9 mouse cellular contexts compared by ENCODE assay signal in the genomic region with DNA sequence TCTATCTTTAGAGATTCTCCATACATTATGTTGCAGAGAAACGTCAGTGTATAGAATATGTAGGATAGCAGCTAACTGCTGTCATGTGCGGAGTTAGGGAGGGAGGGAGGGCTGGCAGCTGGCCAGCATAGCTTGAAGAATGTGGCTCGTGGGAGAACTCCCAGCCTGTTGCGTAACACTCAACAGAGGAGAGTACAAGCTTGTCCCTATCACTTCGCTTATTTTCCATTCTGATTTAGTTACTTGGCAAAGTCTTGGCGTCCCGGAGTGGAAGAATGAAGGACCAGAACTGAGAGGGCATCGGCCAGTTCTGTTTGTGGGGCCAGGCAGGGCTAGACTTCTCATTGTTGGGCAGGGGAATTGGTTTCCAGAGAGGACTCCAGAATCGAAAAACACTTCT. TPM values are rescaled to one million over a fixed set of nuclear protein-coding genes. Genes with fewer than 3 reads are reported as not detected.
DNase-seq lines count a peak whose midpoint lies in the region; ATAC-seq lines count a peak whose summit lies in the region.
"Had no signal": no experiment of that assay in that cellular context is flagged by ENCODE, and none has a peak within 500 bp of the region (broad histone marks: within the 10 kb centered on the region; RNA-seq: fewer than 3 reads in every experiment).

No protein-coding gene starts in this region.

- ATAC-seq in frontal cortex, adult (ENCODE audit: low TSS enrichment) = peak; percentile 60
- ATAC-seq in kidney, embryonic 15.5 days (replicated peaks; ENCODE audit: low FRiP score) = peak; percentile 77; the same call in 1 of the 2 replicates
- no peak for ATAC-seq in liver, embryonic 12.5 days

- no peaks in the 10 kb centered on the region for H3K27me3 ChIP-seq in heart, embryonic 10.5 days (ENCODE audit: insufficient read depth, poor library complexity, severe bottlenecking)
- no peaks in the 10 kb centered on the region for H3K27me3 ChIP-seq in kidney, embryonic 15.5 days
- no peaks in the 10 kb centered on the region for H3K27me3 ChIP-seq in liver, embryonic 12.5 days (replicated peaks)

- no peak for DNase-seq in frontal cortex, postnatal 14 days (ENCODE audit: low spot score in 2 of 2)
- peak; percentile 68 to 79 for DNase-seq in cerebellum, postnatal 25 days
- peak; percentile 87 for DNase-seq in heart, embryonic 10.5 days (ENCODE audit: low spot score)
- peak; percentile 39 for DNase-seq in ovary, postnatal 14 days (ENCODE audit: low spot score)
- DNase-seq in spleen, postnatal 14 days (ENCODE audit: low spot score in 2 of 2) = no peak

- H3K27ac ChIP-seq in heart, embryonic 10.5 days = peak overlapping the region; percentile 72; the same call in 1 of the 2 replicates
- H3K27ac ChIP-seq in kidney, embryonic 15.5 days = peak overlapping the region; percentile 74
- no peak overlapping the region for H3K27ac ChIP-seq in liver, embryonic 12.5 days

- H3K4me1 ChIP-seq in heart, embryonic 10.5 days = peaks cover 37% of the 10 kb centered on the region
- H3K4me1 ChIP-seq in kidney, embryonic 15.5 days = peaks cover 42% of the 10 kb centered on the region
- peaks cover 30% of the 10 kb centered on the region for H3K4me1 ChIP-seq in liver, embryonic 12.5 days

- H3K36me3 ChIP-seq in heart, embryonic 10.5 days = 0 out of 2 replicates have a peak, but pooled peaks cover 3% of the 10 kb centered on the region
- 0 out of 2 replicates have a peak, but pooled peaks cover 7% of the 10 kb centered on the region for H3K36me3 ChIP-seq in kidney, embryonic 15.5 days
- H3K36me3 ChIP-seq in liver, embryonic 12.5 days = 0 out of 2 replicates have a peak, but pooled peaks cover under 1% of the 10 kb centered on the region

- 32% methylated on average over 9 of the region's 9 CpGs for WGBS in heart, embryonic 10.5 days
- WGBS in kidney, embryonic 15.5 days = 28% methylated on average over 9 of the region's 9 CpGs
- 65% methylated on average over 9 of the region's 9 CpGs for WGBS in liver, embryonic 12.5 days (ENCODE audit: insufficient replicate concordance)

- H3K9me3 ChIP-seq in heart, embryonic 10.5 days = no peaks in the 10 kb centered on the region
- no peaks in the 10 kb centered on the region for H3K9me3 ChIP-seq in kidney, embryonic 15.5 days (replicated peaks)
- no peaks in the 10 kb centered on the region for H3K9me3 ChIP-seq in liver, embryonic 12.5 days (replicated peaks)

- H3K4me3 ChIP-seq in heart, embryonic 10.5 days = peak overlapping the region; percentile 36
- H3K4me3 ChIP-seq in kidney, embryonic 15.5 days (replicated peaks) = 0 out of 2 replicates have a peak overlapping the region, but pooled peaks have one; percentile 14
- H3K4me3 ChIP-seq in liver, embryonic 12.5 days = no peak overlapping the region

- H3K4me2 ChIP-seq in kidney, embryonic 15.5 days = peak overlapping the region; percentile 44
- H3K4me2 ChIP-seq in liver, embryonic 12.5 days = peak overlapping the region; percentile 30; the same call in 1 of the 2 replicates

- H3K9ac ChIP-seq in kidney, embryonic 15.5 days = no peak overlapping the region
- H3K9ac ChIP-seq in liver, embryonic 12.5 days = no peak overlapping the region

RNA-seq across cellular contexts. Expression of gene Gm10197, which starts 6.6 kb away (rescaled TPM):
- not detected in 2 replicates for polyA plus RNA-seq in heart, embryonic 10.5 days (2016; fragmentation: Nextera tagmentation; extraction: Ambion mirVana)
- polyA plus RNA-seq in kidney, embryonic 15.5 days (2015; fragmentation: Nextera tagmentation; extraction: Ambion mirVana) = not detected in 2 replicates
- polyA plus RNA-seq in liver, embryonic 12.5 days (2016; fragmentation: Nextera tagmentation; extraction: Ambion mirVana) = not detected in 2 replicates
- polyA plus RNA-seq: limb, embryonic 11.5 days had no signal

RNA-seq across cellular contexts. Expression of gene Smndc1, which starts 25.4 kb away (rescaled TPM):
- polyA plus RNA-seq in heart, embryonic 10.5 days (2016; fragmentation: Nextera tagmentation; extraction: Ambion mirVana) = 27.6 and 31.7 TPM in 2 replicates
- 40.6 and 45.1 TPM in 2 replicates for polyA plus RNA-seq in kidney, embryonic 15.5 days (2015; fragmentation: Nextera tagmentation; extraction: Ambion mirVana)
- 29.3 and 30.6 TPM in 2 replicates for polyA plus RNA-seq in liver, embryonic 12.5 days (2016; fragmentation: Nextera tagmentation; extraction: Ambion mirVana)

RNA-seq across cellular contexts. Expression of gene Mxi1, which starts 54.6 kb away (rescaled TPM):
- 27.7 and 28.7 TPM in 2 replicates for polyA plus RNA-seq in heart, embryonic 10.5 days (2016; fragmentation: Nextera tagmentation; extraction: Ambion mirVana)
- 37.3 and 40.2 TPM in 2 replicates for polyA plus RNA-seq in kidney, embryonic 15.5 days (2015; fragmentation: Nextera tagmentation; extraction: Ambion mirVana)
- 38.3 and 39.3 TPM in 2 replicates for polyA plus RNA-seq in liver, embryonic 12.5 days (2016; fragmentation: Nextera tagmentation; extraction: Ambion mirVana)

Comparison
In these comparisons a context has a peak if more than half of its experiments do, and no peak if none do; other contexts are left out.
1. DNase-seq: peak in cerebellum, postnatal 25 days (2 of 2), heart, embryonic 10.5 days (single experiment) and ovary, postnatal 14 days (single experiment); none in frontal cortex, postnatal 14 days (0 of 2) and spleen, postnatal 14 days (0 of 2).